Mouse (Mus musculus): ENCODE measurements at regions not wholly inside any gene's neighbourhood (a gene's known extent, or its start where the extent isn't known, plus 50 kb on each side); places are given as distances from the start of the nearest gene placed in this dataset.

GRCm38 (mm10) chr11:35049663-35050215 is 71.3 kb upstream of the Slit3 start:
- TF ChIP-seq ZC3H11A (IDR thresholded peaks at IDR 0.05; ENCODE audit: low read depth, low read length) (no peak), CTCF (IDR thresholded peaks at IDR 0.05 in 2 of 3, conservative IDR thresholded peaks at IDR 0.05 in 1 of 3; ENCODE audit: control insufficient read depth in 1 of 3, insufficient read depth in 1 of 3, low read depth in 2 of 3, low read length in 3 of 3, poor library complexity in 1 of 3, severe bottlenecking in 1 of 3) (no peak), RAD21 (IDR thresholded peaks at IDR 0.05; ENCODE audit: low read depth, low read length) (no peak)
